Mouse (Mus musculus) macrophage (primary cell): ENCODE results near the gene Tardbp. TPM values are rescaled to one million over a fixed set of nuclear protein-coding genes. Genes with fewer than 3 reads are reported as not detected.

Source experiments
- H3K27ac ChIP-seq: fragments of 350-480 bp; formaldehyde crosslinking; 2 replicates; pipeline ENCODE4 v1.9.0; 2021
- H3K36me3 ChIP-seq: fragments of 350-480 bp; formaldehyde crosslinking; 2 replicates; pipeline ENCODE4 v1.9.0; 2021; ENCODE audit errors: inconsistent target
- H3K4me3 ChIP-seq: fragments of 350-480 bp; formaldehyde crosslinking; 2 replicates; pipeline ENCODE4 v1.9.0; 2021; ENCODE audit errors: inconsistent target
- H3K79me2 ChIP-seq: fragments of 350-480 bp; formaldehyde crosslinking; 2 replicates; pipeline ENCODE4 v1.9.0; 2021; ENCODE audit errors: inconsistent target
- WGBS: methylation state at CpG from one replicate; pipeline ENCODE4 v1.1.7; 2026; ENCODE audit warnings: inconsistent platforms; ENCODE audit not compliant: missing documents; 5-methylcytosine and 5-hydroxymethylcytosine counted together
- polyA plus RNA-seq: library from polyadenylated mRNA; stranded (reverse); fragments of 250-400 nt; gene quantifications from 3 replicates; pipeline ENCODE4 v1.2.4, GENCODE M21; 2018; ENCODE audit warnings: inconsistent platforms
- total RNA-seq, 78 experiments: library from RNA; depleted of rRNA; stranded (reverse); fragments of 250-400 nt; gene quantifications; 1 replicate in 9 of 78; 2 replicates in 24 of 78; 3 replicates in 43 of 78; 4 replicates in 2 of 78; pipeline ENCODE4 v1.2.4; 2018; ENCODE audit warnings: inconsistent platforms in 56 of 78

The Tardbp gene
- total RNA-seq (2018; cell fraction: chromatin; rRNA removed): 100 to 1,000 TPM; 168 to 463 (median 306) TPM
- total RNA-seq (2018; cell fraction: cytosol; rRNA removed): 100 to 1,000 TPM in 23 of 26 experiments, 10 to 100 TPM in 3; 77.8 to 148 (median 111) TPM
- 100 to 1,000 TPM; 276 to 495 (median 342) TPM for total RNA-seq (2018; cell fraction: nucleus; rRNA removed)
- 157 to 233 TPM (median 170 TPM) in 3 replicates for polyA plus RNA-seq

- peak within 1 kb of the TSS; percentile 69 for H3K4me3 ChIP-seq
- peaks cover 29% of the 10 kb centered on the region; the same call in 1 of the 2 replicates for H3K36me3 ChIP-seq
- peak within 1 kb of the TSS; percentile 85 for H3K27ac ChIP-seq
- H3K79me2 ChIP-seq: peaks cover 46% of the 10 kb centered on the region
- 1% methylated on average over 50 of the region's 51 CpGs for WGBS
These were observed at the start of gene Tardbp for GRCm38 (mm10) chr4:148626623-148627185. Gene Tardbp, minus strand, starts transcription at chr4:148627019.

GRCm38 (mm10) chr4:148676188-148676960 lies 49.6 kb upstream of the Tardbp start:
- whole genome bisulfite sequencing: 25% methylated on average over 14 of the region's 16 CpGs
- no peaks in the 10 kb centered on the region for H3K79me2 ChIP-seq
- H3K4me3 ChIP-seq: no peak overlapping the region
- H3K27ac ChIP-seq: peak overlapping the region; percentile 44
- H3K36me3 ChIP-seq: no peaks in the 10 kb centered on the region

- WGBS: 36% methylated on average over 6 of the region's 7 CpGs
- H3K36me3 ChIP-seq: no peaks in the 10 kb centered on the region
- H3K79me2 ChIP-seq: no peaks in the 10 kb centered on the region
- H3K27ac ChIP-seq: no peak overlapping the region
- H3K4me3 ChIP-seq: no peak overlapping the region
These were observed 48.2 kb upstream of the Tardbp start for GRCm38 (mm10) chr4:148675043-148675442.

GRCm38 (mm10) chr4:148671230-148671947 lies 44.6 kb upstream of the Tardbp start:
- 18% methylated on average over 16 of the region's 16 CpGs for WGBS
- Histone ChIP-seq H3K79me2 (no peaks in the 10 kb centered on the region), H3K4me3 (no peak overlapping the region), H3K27ac (no peak overlapping the region), H3K36me3 (no peaks in the 10 kb centered on the region)

- WGBS: 86% methylated on average over 15 of the region's 15 CpGs
- H3K36me3 ChIP-seq: no peaks in the 10 kb centered on the region
- H3K27ac ChIP-seq: no peak overlapping the region
- H3K4me3 ChIP-seq: no peak overlapping the region
- H3K79me2 ChIP-seq: no peaks in the 10 kb centered on the region
These were observed 40.4 kb upstream of the Tardbp start for GRCm38 (mm10) chr4:148667006-148667755.

- Histone ChIP-seq H3K4me3 (no peak overlapping the region), H3K27ac (no peak overlapping the region), H3K36me3 (no peaks in the 10 kb centered on the region), H3K79me2 (no peaks in the 10 kb centered on the region)
- 86% methylated on average over 6 of the region's 6 CpGs for WGBS
These were observed 37.2 kb upstream of the Tardbp start for GRCm38 (mm10) chr4:148664021-148664420.

- H3K79me2 ChIP-seq: no peaks in the 10 kb centered on the region
- no peak overlapping the region for H3K4me3 ChIP-seq
- no peaks in the 10 kb centered on the region for H3K36me3 ChIP-seq
- WGBS: 61% methylated on average over 7 of the region's 7 CpGs
- H3K27ac ChIP-seq: no peak overlapping the region
These were observed 36.5 kb upstream of the Tardbp start for GRCm38 (mm10) chr4:148663326-148663725.

GRCm38 (mm10) chr4:148662168-148662965 lies 35.5 kb upstream of the Tardbp start:
- no peaks in the 10 kb centered on the region for H3K79me2 ChIP-seq
- WGBS: 30% methylated on average over 19 of the region's 21 CpGs
- no peaks in the 10 kb centered on the region for H3K36me3 ChIP-seq
- H3K4me3 ChIP-seq: no peak overlapping the region
- no peak overlapping the region for H3K27ac ChIP-seq

GRCm38 (mm10) chr4:148660174-148660573 lies 33.4 kb upstream of the Tardbp start:
- 47% methylated on average over 3 of the region's 3 CpGs for WGBS
- Histone ChIP-seq H3K36me3 (no peaks in the 10 kb centered on the region), H3K4me3 (no peak overlapping the region), H3K79me2 (no peaks in the 10 kb centered on the region), H3K27ac (no peak overlapping the region)

- H3K4me3 ChIP-seq: no peak overlapping the region
- H3K36me3 ChIP-seq: no peaks in the 10 kb centered on the region
- 67% methylated on average over 13 of the region's 13 CpGs for WGBS
- no peak overlapping the region for H3K27ac ChIP-seq
- no peaks in the 10 kb centered on the region for H3K79me2 ChIP-seq
These were observed 31.0 kb upstream of the Tardbp start for GRCm38 (mm10) chr4:148657776-148658175.

- no peak overlapping the region for H3K4me3 ChIP-seq
- H3K27ac ChIP-seq: no peak overlapping the region
- 82% methylated on average over 15 of the region's 15 CpGs for WGBS
- no peaks in the 10 kb centered on the region for H3K79me2 ChIP-seq
- no peaks in the 10 kb centered on the region for H3K36me3 ChIP-seq
These were observed 30.0 kb upstream of the Tardbp start for GRCm38 (mm10) chr4:148656691-148657258.

GRCm38 (mm10) chr4:148654701-148655398 lies 28.0 kb upstream of the Tardbp start:
- Histone ChIP-seq H3K79me2 (no peaks in the 10 kb centered on the region), H3K4me3 (no peak overlapping the region), H3K36me3 (no peaks in the 10 kb centered on the region), H3K27ac (no peak overlapping the region)
- WGBS: 95% methylated on average over 17 of the region's 18 CpGs

GRCm38 (mm10) chr4:148651045-148651444 lies 24.2 kb upstream of the Tardbp start:
- Histone ChIP-seq H3K36me3 (no peaks in the 10 kb centered on the region), H3K27ac (no peak overlapping the region), H3K79me2 (no peaks in the 10 kb centered on the region), H3K4me3 (no peak overlapping the region)
- 92% methylated on average over 9 of the region's 9 CpGs for WGBS
